Mouse (Mus musculus): Measurements from ENCODE around the gene Usp18.

Gene Usp18

DNA sequence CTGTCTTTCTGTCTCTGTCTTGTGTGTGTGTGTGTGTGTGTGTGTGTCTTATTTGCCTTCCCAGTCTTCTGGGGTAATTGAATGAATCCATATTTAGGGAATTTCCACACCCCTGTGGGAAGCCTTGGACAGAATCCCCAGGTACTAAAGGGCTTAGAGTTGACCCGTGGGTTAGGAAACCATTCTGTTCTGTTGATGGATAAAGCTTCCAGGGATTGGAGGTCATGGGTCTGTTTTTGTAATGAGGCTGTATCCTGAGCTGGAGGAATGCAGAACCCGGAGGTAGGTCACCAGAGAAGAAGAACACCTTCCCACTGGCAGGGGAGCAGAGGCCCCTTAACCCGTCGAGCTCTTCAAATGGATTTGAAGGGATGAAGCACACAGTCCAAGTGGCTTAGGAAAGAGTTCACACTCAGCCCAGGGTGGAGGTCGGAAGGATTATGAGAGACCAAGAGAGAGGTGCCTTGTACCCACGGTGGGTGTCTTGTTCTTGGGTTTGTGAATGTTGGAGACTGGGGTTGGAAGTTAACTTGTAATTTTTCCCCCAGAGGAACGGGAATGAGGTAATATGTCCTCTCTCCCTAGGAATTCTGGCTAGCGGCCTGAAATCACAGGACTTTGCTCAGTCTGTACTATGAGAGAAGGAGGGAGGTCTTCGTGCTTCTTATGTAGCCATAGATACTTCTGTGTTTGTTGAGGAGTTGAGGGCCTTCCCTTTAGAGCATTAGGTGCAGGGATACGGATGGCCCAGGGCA lies 57.9 kb downstream of the Usp18 start:
- no peak for DNase-seq (ENCODE audit: inconsistent ontology term)

DNA sequence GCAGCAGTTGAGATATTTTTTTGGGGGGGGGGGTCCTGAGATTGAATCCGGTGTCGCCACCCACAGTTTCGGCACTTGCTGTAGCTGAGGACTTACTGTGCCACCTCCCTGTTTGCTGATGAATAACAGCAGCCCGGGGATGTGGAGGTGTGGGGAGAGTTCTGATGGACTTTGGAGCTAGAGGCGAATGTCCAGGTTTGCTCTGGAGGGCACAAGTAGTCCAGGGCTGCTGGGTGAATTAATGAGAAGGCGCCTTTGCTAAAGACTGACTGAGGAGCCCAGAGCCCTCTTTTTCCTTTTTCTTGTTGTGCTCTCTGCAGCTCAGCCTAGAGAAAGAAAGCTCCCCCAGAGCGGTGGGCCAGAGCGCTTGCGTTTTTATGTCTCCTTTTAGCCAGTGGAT lies 58.9 kb downstream of the Usp18 start:
- no peak for DNase-seq (ENCODE audit: inconsistent ontology term)

DNA sequence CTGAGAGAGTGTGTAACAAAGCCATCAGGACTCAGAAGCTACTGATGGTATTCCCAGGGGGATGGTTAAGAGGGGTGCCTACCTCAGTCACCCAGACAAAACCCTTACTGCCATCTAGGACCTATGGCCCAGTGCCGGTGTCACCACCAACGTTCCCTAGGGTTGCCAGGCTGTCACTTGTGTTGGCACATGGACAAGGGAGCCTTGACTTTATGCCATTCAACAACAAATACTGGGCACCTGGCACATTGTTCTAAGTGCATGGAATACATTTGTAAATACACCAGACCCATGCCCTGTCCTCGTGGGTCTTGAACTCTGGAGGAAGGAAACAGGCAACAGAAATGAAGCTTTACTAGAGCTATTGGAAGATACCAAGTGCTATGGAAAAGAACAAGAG lies 59.9 kb downstream of the Usp18 start:
- DNase-seq (ENCODE audit: inconsistent ontology term): no peak

DNA sequence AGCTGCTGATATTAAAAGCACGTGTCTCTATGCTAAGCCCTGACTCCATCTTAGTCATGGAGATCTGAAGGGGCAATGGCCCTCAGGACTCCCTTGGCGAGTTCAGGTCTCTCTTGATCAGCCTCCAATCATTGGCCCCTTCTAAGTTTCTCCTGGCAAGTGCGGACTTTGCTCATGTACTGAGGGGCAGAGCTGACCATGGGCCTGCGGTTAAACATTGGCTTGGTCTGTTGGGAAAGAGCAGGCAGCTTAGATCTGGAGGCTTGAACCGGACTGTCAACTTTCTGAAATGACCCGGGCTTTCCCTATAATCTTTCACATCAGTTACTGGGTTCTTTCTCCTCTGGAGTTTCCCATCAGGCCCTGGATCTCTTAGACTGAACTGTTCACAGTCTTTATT lies 65.3 kb downstream of the Usp18 start:
- DNase-seq (ENCODE audit: inconsistent ontology term): no peak

DNA sequence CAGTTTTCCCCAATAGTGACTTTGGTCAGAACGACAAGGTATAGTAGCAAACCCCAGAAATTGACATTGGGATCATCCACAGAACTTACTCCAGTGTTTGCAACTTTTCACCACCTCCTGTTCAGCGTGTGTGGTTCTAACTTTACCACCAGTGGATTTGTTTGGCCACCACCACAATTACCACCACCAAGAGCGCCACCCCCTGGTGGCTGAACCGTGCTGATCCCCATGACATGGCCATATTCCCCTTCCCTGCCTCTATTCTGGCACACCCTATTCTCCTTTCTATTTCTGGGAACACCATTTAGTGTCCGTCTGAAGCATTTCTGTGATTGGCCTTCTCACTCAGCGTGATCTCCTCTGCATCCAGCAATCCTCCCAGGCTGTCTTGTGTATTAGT lies 73.4 kb downstream of the Usp18 start:
- DNase-seq (ENCODE audit: inconsistent ontology term): no peak

Data from Muller cell, postnatal 12 days (primary cell).